Mouse (Mus musculus): ENCODE measurements at regions not wholly inside any gene's neighbourhood (a gene's known extent, or its start where the extent isn't known, plus 50 kb on each side); places are given as distances from the start of the nearest gene placed in this dataset.

DNA sequence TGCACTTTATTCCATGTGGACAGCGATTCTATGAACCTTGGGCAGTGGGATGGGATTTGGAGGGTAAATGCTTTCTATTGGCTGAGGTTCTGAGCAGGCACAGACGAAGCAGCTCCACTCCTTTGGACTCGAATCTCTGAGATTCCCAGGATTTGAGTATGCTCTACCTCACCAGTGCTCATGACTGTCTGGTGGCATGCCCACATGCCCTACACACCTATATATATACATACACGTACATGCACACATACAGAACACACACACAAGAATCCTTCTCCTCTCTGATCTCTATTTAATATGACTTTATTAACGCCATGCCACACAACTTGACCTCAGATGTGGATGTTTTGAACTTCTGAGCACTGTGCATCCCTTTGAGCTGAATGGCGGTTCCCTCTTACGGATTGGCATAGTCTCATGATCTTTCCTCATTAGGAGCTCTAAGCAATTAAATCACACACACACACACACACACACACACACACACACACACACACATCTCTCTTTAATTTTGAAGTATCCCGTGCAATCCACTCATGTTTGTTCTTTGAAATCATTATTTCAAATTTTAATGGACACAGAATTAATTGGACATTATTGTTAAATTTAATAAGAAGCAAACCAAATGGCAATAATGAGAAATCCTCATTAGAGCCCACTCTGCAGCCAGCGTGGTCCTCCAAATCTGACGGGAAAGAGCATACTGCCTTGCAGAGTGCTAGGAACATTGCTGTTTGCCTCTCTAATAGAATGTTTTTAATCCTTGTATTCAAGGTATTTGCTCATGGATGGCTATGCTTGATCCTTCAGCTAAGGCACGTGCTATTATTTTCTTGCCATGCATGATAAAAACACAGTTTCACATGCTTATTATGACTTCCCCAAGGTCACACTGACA is 205.1 kb upstream of the Kirrel3 start:
- no peak for DNase-seq (ENCODE audit: low read depth, low spot score)

DNA sequence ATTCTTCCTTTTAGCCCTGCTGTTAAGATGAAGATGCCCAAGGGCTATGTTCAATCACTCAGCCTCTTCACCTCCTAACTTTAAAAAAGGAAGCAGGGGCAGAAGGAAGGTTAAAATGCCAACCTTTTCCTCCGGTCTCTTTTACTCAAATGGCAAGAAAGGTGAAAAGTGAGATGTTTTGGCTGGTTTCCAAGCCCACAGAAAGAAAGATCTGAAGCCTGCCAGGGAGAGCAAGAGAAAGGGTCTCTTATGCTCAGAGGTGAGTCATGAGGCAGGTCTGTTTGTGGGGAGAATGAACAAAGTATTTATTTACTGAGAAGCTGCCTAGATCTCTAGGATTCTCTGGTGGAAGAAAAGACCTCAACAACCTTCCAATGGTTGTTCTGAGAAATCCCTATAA is 162.1 kb upstream of the Kirrel3 start:
- no peak for DNase-seq (ENCODE audit: low read depth, low spot score)

DNA sequence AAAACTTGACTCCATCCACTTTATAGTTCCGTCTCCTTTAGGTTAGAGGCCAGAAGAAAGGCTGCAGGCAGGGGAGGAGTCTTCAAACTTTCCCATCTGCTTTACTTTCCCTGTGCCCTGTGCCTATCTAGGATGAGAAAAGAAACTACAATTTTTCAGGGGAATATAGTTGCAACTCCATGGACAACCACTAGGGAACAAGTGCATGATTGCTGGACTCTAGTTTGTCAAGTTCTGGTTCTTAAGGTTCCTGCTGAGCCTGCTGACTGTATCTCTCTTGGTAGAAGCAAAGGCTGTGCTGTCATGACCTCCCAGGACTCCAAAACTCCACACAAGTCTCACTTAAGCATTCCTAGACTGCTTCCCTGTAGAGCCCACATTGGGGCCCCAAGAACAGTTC is 157.0 kb upstream of the Kirrel3 start:
- peak; percentile 15 for DNase-seq (ENCODE audit: low read depth, low spot score)

DNA sequence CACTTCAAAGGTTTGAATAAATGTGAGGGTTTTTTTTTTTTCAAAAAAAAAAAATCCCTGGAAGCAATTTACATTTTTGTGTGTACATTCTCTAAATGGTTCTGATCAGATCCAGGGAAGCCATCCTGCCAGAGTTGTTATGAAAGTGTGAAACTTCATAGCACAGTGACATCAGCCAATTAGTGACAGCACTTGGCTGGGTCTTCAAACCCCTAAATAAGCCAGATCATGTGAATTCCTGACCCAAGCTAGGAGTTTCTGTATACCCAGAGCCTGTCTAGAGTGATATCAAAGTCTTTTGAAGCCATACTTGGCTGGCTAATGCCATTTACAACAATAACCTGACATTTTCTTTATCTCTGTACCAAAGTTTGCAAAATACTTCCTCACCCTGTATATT is 151.6 kb upstream of the Kirrel3 start:
- DNase-seq (ENCODE audit: low read depth, low spot score), result no peak

DNA sequence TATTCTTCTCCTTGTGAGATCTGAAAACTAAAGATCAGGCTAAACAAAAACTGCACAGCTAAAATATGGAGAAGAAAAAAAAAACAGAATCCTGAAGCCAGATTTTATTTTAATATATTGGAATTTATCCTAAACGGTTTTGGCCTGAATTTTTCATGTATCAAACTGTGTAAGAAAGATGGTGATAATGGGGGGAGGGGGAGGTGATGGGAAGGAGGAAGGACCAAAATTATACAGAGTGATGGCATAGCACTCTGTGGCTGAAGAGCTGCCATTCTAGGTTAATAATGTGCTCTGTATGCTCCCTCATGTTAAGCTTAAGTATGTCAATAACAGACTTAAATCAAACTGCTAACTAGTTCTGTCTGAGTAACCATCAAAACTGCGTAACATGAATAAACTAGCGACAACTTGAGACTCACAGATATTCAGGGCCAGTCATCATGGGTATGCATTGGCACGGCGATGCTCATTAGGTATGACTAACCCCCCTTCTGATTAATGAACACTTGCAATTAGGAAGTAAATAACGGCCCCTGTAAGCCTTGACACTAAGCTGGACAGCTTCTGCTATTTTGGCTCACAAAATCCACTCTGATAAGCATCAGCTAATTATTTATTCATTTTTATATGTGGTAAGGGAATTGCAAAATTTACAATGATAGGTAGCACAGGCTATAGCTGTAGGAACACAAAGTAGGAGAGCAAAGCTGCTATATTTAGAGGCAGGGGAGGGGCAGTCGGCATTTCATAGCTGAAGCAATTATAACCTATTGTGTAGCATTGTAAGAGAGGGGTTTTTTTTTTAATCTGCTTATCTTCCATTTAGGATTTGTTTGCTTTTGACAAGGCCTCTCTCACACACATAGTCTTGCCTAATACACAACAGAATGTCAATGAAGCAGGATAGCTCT is 150.9 kb upstream of the Kirrel3 start:
- no peak for DNase-seq (ENCODE audit: low read depth, low spot score)

DNA sequence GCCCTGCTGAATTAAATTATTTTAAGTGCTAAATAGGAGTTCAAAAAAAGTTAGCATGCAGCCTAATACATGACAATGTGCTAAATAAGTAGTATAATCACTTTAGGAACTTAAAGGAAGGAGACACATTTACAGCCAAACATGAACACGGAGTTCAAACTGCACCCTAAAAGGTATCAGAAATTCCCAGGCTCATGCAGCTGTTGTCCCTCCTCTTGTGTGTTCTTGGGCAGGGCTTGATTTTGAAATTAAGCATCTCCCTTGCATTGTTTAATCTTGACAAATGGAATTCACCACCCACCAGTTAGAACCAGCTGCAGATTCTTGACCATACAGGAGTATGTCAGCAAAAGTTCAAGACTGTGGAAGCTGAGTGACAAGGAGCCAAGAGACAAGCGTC is 137.3 kb upstream of the Kirrel3 start:
- DNase-seq (ENCODE audit: low read depth, low spot score), result no peak

DNA sequence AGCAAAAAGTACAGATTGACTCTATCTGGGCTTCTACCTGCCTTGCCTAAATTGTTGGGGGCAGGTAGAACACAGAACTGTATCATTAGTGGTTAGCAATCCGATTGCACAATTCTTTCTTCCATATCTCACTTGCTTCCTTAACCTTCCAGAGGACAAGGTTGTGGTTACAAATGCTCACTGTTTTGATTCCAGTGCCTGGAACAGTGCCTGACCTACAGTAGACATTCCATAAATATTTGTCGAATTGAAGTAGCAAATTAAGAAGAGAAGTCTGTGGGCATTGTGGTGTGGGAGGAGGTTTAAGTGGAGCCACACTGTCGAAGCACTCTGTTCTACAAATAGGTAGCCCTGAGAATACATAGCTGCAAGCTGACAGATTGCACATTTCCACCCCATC is 135.7 kb upstream of the Kirrel3 start:
- DNase-seq (ENCODE audit: low read depth, low spot score), result no peak

DNA sequence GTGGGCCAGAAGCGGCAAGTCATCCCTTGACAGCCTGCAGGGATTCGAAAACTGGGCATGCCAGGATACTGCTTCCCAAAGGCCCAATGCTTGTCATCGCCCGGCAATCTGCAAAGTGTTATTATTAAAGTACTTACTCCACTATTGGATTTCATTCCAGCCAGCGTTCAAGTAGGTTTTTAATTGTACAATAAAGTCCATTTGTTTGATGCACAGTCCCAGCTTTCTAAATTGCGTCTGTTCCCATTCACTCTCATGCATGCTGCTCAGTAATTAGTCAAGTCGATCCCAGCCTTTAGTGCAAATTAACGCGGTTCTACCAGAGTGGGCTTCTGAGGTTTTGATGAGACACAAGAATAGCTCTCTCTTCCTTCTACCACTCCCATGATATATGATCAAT is 131.9 kb upstream of the Kirrel3 start:
- DNase-seq (ENCODE audit: low read depth, low spot score), result no peak

DNA sequence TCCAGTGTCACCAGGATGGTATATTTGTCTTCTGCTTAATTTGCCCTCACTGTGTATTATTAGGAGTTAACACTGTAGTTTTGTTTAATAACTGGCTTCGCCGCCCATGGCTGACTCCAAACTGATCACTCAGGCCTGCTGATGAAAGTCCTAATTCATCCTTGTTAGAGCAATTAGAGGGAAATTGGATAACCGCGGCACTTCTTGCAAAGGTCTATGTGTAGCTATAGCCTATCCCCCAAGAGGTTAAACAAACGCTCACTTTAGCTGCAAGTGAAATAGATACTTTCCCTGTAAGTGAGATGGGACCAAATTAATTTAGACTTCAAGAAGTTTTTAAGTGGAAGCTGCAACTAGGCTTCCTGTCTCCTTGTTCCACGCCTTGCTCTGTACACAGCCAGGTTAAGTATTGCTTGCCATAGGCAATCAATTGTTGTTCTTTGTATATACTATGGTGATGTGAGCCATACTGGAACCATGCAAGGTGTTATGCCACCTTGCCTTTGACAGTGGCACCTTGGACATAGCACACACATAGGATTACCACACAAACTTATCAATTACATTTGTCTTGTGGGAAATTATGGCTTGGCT is 130.9 kb upstream of the Kirrel3 start:
- no peak for DNase-seq (ENCODE audit: low read depth, low spot score)

DNA sequence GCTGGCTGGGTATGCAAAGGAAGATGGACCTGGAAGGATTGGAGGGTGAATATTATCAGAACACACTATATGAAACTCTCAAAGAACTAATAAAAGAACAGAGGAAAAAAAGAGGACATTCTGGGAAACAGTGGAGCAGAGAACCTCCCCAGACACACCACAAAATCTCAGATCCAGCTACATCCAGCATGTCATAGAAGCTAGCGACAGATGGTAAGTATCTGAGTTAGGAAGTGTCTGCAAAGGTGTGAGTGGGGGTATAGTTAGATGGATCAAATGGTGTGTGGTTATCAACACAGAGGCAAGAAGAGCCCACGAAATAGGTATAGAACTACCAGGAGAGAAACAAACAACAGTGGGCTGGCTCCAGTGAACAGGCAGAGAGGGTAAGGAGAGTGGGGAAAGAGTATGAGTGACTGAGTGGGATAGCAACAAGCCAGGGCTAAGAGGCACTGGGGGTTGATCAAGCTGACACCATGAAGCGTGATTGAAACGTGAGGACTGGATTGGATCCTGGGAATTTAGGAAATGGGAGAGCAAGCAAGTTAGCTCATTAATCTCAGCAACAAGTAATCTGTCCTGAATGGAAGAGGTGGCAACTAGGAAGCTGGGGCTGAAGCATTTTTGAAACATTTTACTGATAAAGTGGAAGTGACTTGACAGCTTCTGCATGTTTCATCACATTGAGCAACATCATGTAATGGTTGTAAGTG is 114.9 kb upstream of the Kirrel3 start:
- no peak for DNase-seq (ENCODE audit: low read depth, low spot score)

DNA sequence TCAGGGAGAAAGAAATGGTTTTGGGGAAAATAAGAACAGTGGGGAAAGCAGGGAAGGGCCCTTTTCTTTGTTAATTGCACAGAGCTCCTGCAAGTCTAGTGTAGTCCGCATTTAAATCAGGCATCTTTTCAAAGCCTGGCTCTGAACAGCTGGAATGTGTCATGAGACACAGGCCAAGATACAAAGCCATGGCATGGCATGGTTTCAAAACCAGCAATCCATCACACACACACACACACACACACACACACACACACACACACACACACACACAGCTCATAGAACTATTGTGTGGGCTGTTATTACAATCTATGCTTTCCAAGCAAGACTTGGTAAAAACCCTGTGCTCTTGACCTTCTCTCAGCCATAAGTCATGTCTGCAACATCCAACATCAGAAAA is 110.5 kb upstream of the Kirrel3 start:
- no peak for DNase-seq (ENCODE audit: low read depth, low spot score)

DNA sequence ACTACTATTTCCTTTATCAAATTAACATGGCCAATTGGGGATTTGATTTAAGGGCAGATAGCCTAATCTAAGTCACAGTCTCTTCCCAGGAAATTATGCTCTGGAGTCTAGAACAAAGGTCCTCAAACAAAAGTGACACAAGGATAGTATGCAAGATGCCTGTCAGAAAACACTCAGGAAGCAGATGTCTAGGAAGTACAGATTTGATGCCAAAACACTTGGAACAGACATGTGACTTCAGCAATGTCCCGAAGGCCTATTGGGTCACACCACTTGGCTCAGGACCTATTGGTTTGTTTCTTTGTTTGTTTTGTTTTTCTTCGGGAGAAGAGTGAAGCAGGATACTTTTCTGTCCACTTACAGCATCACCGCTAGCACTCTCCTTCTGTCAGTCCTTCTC is 105.7 kb upstream of the Kirrel3 start:
- no peak for DNase-seq (ENCODE audit: low read depth, low spot score)

DNA sequence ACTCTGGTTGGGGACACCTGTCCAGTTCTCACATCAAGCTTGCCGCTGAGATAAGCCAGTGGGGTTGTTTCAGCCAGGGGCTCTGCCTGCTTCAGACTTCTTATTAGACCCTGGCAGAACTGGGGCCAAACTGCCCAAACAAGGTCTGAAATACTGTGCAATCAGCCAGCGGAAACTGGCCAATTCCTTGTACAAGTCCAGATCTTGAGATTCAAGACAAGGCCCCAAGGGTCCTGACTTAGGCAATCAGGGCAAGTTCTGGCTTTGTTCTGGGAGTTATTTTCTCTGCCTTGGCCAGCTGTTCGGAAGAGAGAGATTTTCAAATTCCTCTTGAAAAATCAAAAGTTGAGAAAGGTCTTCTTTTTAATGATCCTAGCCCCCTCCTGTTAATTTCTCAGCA is 104.1 kb upstream of the Kirrel3 start:
- no peak for DNase-seq (ENCODE audit: low read depth, low spot score)

DNA sequence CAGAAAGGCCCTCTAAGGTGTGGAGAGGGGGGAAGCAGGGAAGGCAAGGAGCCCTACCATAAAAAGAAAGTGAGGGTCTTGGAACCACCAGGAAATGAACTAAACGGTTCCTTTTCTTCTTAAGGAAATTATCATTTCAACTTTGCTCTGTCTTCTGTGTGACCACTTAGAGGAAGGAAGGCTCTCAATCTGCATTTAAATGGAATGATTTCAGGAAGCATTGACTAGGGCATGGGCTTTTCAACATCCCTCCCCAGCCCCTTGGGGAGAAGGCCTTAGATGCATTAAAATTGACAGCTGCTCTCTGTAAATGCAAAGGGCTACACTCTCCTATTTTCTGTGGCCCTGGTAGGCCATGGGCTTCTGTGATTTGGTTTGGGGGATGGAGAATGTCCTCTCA is 103.5 kb upstream of the Kirrel3 start:
- DNase-seq (ENCODE audit: low read depth, low spot score), result peak; percentile 69

DNA sequence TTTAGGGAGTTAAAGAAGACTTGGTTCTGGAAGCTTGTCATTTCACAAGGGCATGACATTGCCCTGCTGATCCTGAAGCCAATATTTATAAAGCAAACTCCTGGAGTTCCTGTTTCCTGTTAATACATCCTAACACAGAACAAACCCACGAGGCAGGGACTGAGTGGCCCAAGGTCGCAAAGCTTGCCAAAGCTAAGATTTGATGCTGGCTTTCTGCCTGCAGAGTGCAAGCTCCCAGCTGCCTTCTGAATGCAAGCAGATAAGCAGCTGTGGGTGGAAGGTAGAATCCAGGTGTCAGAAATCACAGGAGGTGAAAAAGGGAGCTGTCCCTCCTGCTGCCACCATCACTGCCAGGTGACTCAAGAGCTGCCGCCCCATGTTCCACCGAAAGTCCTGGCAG is 99.6 kb upstream of the Kirrel3 start:
- no peak for DNase-seq (ENCODE audit: low read depth, low spot score)

DNA sequence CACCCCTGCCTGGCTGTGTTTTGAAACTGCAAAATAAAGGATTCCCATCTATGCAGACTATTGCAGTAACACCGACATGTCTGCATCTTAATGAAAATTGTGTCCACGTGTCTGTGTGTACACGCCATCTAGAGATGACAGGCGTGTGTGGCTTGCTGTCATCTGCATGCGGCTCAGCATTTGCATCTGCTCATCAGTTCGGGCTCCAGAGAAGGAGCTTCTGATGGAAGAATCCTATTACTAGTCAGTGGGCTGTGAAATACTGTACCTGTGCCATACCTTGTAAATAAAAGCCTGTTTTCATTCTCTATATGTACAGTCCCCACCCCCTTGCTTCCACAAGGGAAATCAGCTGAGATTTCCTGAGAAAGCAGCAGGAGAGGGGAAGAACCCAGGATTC is 92.7 kb upstream of the Kirrel3 start:
- DNase-seq (ENCODE audit: low read depth, low spot score), result no peak

DNA sequence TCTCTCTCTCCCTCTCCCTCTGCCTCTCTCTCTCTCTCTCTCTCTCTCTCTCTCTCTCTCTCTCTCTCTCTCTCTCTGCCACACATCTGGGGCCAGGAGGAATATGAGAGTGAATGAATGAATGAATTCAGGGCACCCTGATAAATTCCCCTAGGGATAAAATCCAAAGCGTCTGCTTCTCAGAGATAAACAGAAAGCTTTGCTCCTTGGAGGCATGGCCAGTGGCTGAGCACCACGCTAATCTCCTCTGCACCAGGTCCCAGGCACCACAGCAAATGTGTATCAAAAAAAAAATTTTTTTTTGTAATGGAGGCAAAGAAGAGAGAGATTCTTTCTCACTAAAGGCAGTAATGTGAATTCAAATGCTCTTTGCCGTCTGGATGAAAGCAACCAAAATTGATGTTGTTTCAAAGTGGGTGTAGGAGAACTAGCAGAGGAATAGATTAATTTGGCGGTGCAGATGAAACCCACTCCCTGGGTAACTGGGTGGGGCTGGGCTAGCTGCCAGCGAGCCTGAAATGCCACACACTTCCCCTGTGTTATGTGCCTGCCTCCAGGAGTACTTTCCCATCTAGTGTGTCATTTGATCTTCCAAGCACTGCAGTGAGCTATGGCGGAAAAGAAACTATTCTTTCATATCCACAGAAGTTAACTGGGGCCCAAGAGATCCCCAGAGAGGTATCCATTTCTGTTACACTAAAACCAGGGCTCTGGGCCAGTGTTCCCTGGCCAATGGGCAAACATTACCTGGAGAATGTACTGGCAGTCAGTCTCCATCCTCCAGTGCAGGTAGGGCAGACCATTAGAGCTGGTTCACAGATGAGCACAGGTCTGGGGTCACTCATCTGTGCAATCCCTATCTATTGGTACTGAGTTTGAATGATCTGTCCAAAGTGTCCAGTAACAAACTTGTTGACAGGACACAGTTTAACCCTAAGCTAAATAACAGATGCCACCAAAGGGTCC is 89.6 kb upstream of the Kirrel3 start:
- DNase-seq (ENCODE audit: low read depth, low spot score), result no peak

DNA sequence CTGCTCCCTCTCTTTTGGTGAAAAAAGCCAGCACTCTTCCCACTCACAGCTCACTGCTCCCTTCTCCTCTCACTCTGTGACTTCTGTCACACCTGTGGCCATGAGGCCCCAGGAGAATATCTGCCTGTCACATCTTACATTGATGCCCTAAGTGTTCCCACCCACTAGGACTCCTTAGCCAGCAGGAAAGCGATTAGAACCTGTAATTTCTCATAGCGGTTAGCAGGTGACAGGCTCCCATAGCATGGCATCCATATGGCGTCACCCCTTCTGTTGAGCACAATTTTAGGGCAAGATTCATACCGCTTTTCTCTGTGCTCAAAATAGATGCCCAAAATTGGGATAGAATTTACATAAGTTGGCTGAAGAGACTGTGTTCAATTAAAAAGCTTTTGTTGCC is 74.0 kb upstream of the Kirrel3 start:
- DNase-seq (ENCODE audit: low read depth, low spot score), result no peak

DNA sequence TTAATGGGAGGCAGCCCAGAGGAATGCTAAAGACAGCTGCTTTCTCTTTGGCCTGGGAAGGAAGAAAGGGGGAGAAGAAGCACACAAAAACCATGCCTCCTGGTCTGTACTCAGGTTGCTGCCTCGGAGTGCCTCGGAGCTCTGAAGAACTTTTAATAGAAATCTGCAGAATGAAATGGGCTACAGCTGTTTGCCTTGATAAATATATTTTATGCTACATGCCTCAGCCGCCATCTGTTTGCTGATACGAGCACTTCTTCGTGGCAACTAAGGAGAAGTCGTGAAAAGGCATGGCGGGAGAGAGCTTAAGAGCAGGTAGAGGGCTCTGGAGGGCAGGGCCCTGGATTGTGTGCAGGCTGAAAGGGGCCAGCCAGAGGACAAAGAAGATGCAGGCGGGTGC is 69.5 kb upstream of the Kirrel3 start:
- DNase-seq (ENCODE audit: low read depth, low spot score), result no peak

DNA sequence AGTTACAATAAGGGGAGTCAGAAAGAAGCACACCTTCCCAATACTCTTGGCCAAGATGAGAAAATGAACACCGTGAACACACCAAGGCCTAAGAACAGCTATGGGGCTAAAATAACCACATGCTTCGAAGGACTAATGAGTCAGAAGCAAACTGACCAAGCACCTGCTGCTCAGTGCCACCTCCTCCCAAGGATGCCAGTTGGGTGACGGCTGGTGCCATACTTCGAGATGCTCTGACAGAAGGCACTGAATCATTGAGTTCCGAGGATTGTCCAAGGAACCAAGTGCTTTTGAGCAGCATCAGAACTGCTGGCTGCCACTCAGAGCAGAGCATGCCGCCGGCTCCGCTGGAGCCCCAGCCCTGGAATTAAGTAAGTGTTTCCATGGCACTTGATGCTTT is 67.6 kb upstream of the Kirrel3 start:
- no peak for DNase-seq (ENCODE audit: low read depth, low spot score)

DNA sequence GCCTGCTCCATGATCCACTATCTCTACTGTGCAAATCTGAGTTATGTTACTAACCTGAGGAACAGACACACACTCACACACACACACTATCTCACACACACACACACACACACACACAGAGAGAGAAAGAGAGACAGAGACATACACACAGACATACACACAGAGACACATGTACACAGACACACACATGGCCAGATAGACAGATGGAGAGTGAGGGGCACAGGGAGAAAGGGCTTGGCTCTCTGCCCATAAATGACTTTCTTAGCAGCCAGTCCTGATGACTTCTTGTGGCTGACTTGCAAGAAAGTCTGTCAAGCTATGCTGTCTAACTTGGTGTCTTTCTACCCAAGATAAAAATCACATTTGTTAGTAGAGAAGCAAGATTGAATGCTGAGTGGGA is 63.7 kb upstream of the Kirrel3 start:
- no peak for DNase-seq (ENCODE audit: low read depth, low spot score)

Measured in ES-CJ7 (cell line).